Mouse (Mus musculus): ENCODE data around the gene Olfr1410. TPM values are rescaled to one million over a fixed set of nuclear protein-coding genes. Genes with fewer than 3 reads are reported as not detected.

The Olfr1410 gene
- not detected for polyA plus RNA-seq (2017; shearing (Covaris generic))

GRCm38 (mm10) chr1:92605482-92605881 lies at the start of gene Olfr1410:
Gene Olfr1410 (plus strand): TSS chr1:92605782.

GRCm38 (mm10) chr1:92571022-92571421 lies 34.6 kb upstream of the Olfr1410 start, which contains the start of gene Olfr1413:
Gene Olfr1413 (plus strand): TSS chr1:92571322.

GRCm38 (mm10) chr1:92585479-92585878 lies 20.1 kb upstream of the Olfr1410 start, which contains the start of gene Olfr1412:
Gene Olfr1412 (plus strand): TSS chr1:92585779.

GRCm38 (mm10) chr1:92594111-92594510 lies 11.5 kb upstream of the Olfr1410 start, which contains the start of gene Olfr1411:
Gene Olfr1411 (plus strand): TSS chr1:92594411.

GRCm38 (mm10) chr1:92617488-92617887 lies 11.9 kb downstream of the Olfr1410 start, which contains the start of gene Olfr12:
Gene Olfr12 (plus strand): TSS chr1:92617788.

GRCm38 (mm10) chr1:92641514-92642272 lies 36.1 kb downstream of the Olfr1410 start, which contains the start of gene Cops9:
Gene Cops9 (minus strand): TSS chr1:92641985.

GRCm38 (mm10) chr1:92648673-92649072 lies 43.1 kb downstream of the Olfr1410 start, which contains the start of gene Otos:
Gene Otos (minus strand): TSS chr1:92648841.

Other genes with a start within 250 kb of the Olfr1410 start
- gene Ndufa10, start 131.9 kb upstream of the Olfr1410 start, polyA plus RNA-seq (2017; shearing (Covaris generic)) = 100 to 1,000 TPM; 201 to 223 TPM
- under 1 TPM in 1 of 2 experiments, not detected in 1; 0.12 TPM for gene Olfr1416, start 120.7 kb upstream of the Olfr1410 start, polyA plus RNA-seq (2017; shearing (Covaris generic))
- not detected for gene Olfr1415, start 109.7 kb upstream of the Olfr1410 start, polyA plus RNA-seq (2017; shearing (Covaris generic))
- under 1 TPM in 1 of 2 experiments, not detected in 1; 0.12 TPM for gene Olfr1414, start 87.1 kb upstream of the Olfr1410 start, polyA plus RNA-seq (2017; shearing (Covaris generic))
- gene Olfr1413, start 34.5 kb upstream of the Olfr1410 start, polyA plus RNA-seq (2017; shearing (Covaris generic)) = not detected
- gene Olfr1412, start 20.0 kb upstream of the Olfr1410 start, polyA plus RNA-seq (2017; shearing (Covaris generic)) = not detected
- not detected for gene Olfr1411, start 11.4 kb upstream of the Olfr1410 start, polyA plus RNA-seq (2017; shearing (Covaris generic))
- gene Olfr12, start 12.0 kb downstream of the Olfr1410 start, polyA plus RNA-seq (2017; shearing (Covaris generic)) = 1 to 10 TPM in 1 of 2 experiments, not detected in 1; 3.3 TPM
- gene Cops9, start 36.2 kb downstream of the Olfr1410 start, polyA plus RNA-seq (2017; shearing (Covaris generic)) = 100 to 1,000 TPM; 195 to 201 TPM
- 1 to 10 TPM in 1 of 2 experiments, under 1 TPM in 1; 0.20 to 1.2 TPM for gene Otos, start 43.1 kb downstream of the Olfr1410 start, polyA plus RNA-seq (2017; shearing (Covaris generic))
- 1 to 10 TPM; 6.2 to 9.7 TPM for gene Gpc1, start 225.9 kb downstream of the Olfr1410 start, polyA plus RNA-seq (2017; shearing (Covaris generic))

All from inflammation-experienced regulatory T-cells (primary cell).